Mouse (Mus musculus) kidney, adult 2 months (tissue): ENCODE data around the gene Gm14085.
"Not testable (repeated sequence)": the region's sequence is repeated elsewhere in the genome, so short reads cannot be mapped to it uniquely, and the experiment has no call there.

ENCODE experiments used
- CTCF ChIP-seq: fragments of 200-500 bp; conservative IDR thresholded peaks from 2 replicates; pipeline ENCODE4 v1.5.1; 2011; ENCODE audit warnings: low read depth, mild to moderate bottlenecking, control low read depth, low read length, moderate library complexity, mixed read lengths; ENCODE audit not compliant: insufficient read depth, insufficient read length
- POLR2A ChIP-seq: fragments of 200-500 bp; IDR thresholded peaks from one replicate; pipeline ENCODE4 v1.6.1; 2011; ENCODE audit warnings: low read depth, low read length, control low read depth

GRCm38 (mm10) chr2:122440521-122440920, 44.2 kb upstream of the Gm14085 start:
- not testable (repeated sequence) for TF ChIP-seq CTCF, POLR2A
